29 mouse cellular contexts compared by ENCODE assay signal in genomic region chr19:5992012-5992411, GRCm38 (mm10). TPM values are rescaled to one million over a fixed set of nuclear protein-coding genes. Genes with fewer than 3 reads are reported as not detected.
DNase-seq lines count a peak whose midpoint lies in the region; ATAC-seq and TF ChIP-seq lines count a peak whose summit lies in the region.
"Had no signal": no experiment of that assay in that cellular context is flagged by ENCODE, and none has a peak within 500 bp of the region (broad histone marks: within the 10 kb centered on the region; RNA-seq: fewer than 3 reads in every experiment).

No protein-coding gene starts in this region.

- no peak overlapping the region for H3K9ac ChIP-seq in liver, embryonic 12.5 days
- H3K9ac ChIP-seq in liver, postnatal 0 days (replicated peaks) = no peak overlapping the region
- H3K9ac ChIP-seq: embryonic facial prominence, embryonic 15.5 days; forebrain, embryonic 12.5 days; heart, embryonic 15.5 days; midbrain, embryonic 13.5 days; neural tube, embryonic 13.5 days had no signal

- no peak overlapping the region for H3K4me2 ChIP-seq in liver, embryonic 12.5 days
- no peak overlapping the region for H3K4me2 ChIP-seq in liver, postnatal 0 days (ENCODE audit: low read depth, low read length)
- H3K4me2 ChIP-seq: embryonic facial prominence, embryonic 15.5 days; forebrain, embryonic 12.5 days; heart, embryonic 15.5 days; midbrain, embryonic 13.5 days; neural tube, embryonic 13.5 days had no signal

- H3K36me3 ChIP-seq in liver, embryonic 12.5 days = peaks cover 84% of the 10 kb centered on the region
- H3K36me3 ChIP-seq in liver, postnatal 0 days (replicated peaks; ENCODE audit: insufficient read depth, low read length) = peaks cover 50% of the 10 kb centered on the region
- H3K36me3 ChIP-seq: forebrain, embryonic 12.5 days; heart, embryonic 15.5 days; midbrain, embryonic 13.5 days; neural tube, embryonic 13.5 days had no signal

- no peaks in the 10 kb centered on the region for H3K27me3 ChIP-seq in liver, embryonic 12.5 days (replicated peaks)
- H3K27me3 ChIP-seq in liver, postnatal 0 days (ENCODE audit: insufficient read depth, low read length) = no peaks in the 10 kb centered on the region
- H3K27me3 ChIP-seq: embryonic facial prominence, embryonic 15.5 days; forebrain, embryonic 12.5 days; heart, embryonic 15.5 days; midbrain, embryonic 13.5 days; neural tube, embryonic 13.5 days; Patski had no signal

- TF ChIP-seq EP300 in liver, postnatal 0 days (IDR thresholded peaks at IDR 0.05; ENCODE audit: low read depth) = no peak

- H3K27ac ChIP-seq in liver, embryonic 12.5 days = peak overlapping the region; percentile 42; the same call in 1 of the 2 replicates
- H3K27ac ChIP-seq in embryonic fibroblast, embryonic 13.5 days (ENCODE audit: insufficient read depth, low read length) = peak overlapping the region; percentile 19; the same call in 1 of the 2 replicates
- H3K27ac ChIP-seq in liver, postnatal 0 days (ENCODE audit: low read depth) = peak overlapping the region; percentile 51
- H3K27ac ChIP-seq: embryonic facial prominence, embryonic 15.5 days; forebrain, embryonic 12.5 days; heart, adult 2 months; heart, embryonic 15.5 days; layer of hippocampus, adult 2 months; left cerebral cortex, adult 2 months; macrophage; midbrain, embryonic 13.5 days; neural tube, embryonic 13.5 days had no signal

- TF ChIP-seq POLR2A in embryonic fibroblast, embryonic 13.5 days (IDR thresholded peaks at IDR 0.05; ENCODE audit: low read depth, low read length) = no peak

- 67% methylated on average over 7 of the region's 7 CpGs for WGBS in liver, embryonic 12.5 days (ENCODE audit: insufficient replicate concordance)
- WGBS in liver, postnatal 0 days (ENCODE audit: insufficient replicate concordance) = 63% methylated on average over 7 of the region's 7 CpGs

- TF ChIP-seq CTCF in embryonic fibroblast, embryonic 13.5 days (IDR thresholded peaks at IDR 0.05; ENCODE audit: borderline replicate concordance, insufficient read depth, low read length) = no peak
- TF ChIP-seq CTCF in liver, postnatal 0 days (IDR thresholded peaks at IDR 0.05; ENCODE audit: low read depth) = no peak

- no peak for ATAC-seq in liver, embryonic 12.5 days
- no peak for ATAC-seq in liver, postnatal 0 days
- ATAC-seq: midbrain, embryonic 13.5 days; Patski had no signal

- no peak for DNase-seq in liver
- DNase-seq in liver, postnatal 0 days = no peak
- DNase-seq in lung, postnatal 14 days = no peak
- DNase-seq in adrenal gland, adult 2 months = no peak
- no peak for DNase-seq in layer of hippocampus, adult 9-11 months
- no peak for DNase-seq in right cerebral cortex, postnatal 36 days (ENCODE audit: low spot score in 2 of 2)
- DNase-seq: adrenal gland, postnatal 14 days; B cell, adult 2 months; cerebellum, adult 11 months; cerebellum, postnatal 14 days; heart, adult 2 months; heart, postnatal 4 days; kidney, adult 11 months; kidney, postnatal 14 days; lung, adult 2 months; thymus, postnatal 4 days had no signal

- H3K4me1 ChIP-seq in liver, embryonic 12.5 days = peaks cover 25% of the 10 kb centered on the region
- H3K4me1 ChIP-seq in embryonic fibroblast, embryonic 13.5 days (ENCODE audit: control insufficient read depth, insufficient read depth, low read length) = peaks cover 10% of the 10 kb centered on the region
- H3K4me1 ChIP-seq in liver, postnatal 0 days (ENCODE audit: insufficient read depth) = peaks cover 19% of the 10 kb centered on the region

- H3K9me3 ChIP-seq in liver, embryonic 12.5 days (replicated peaks) = no peaks in the 10 kb centered on the region
- no peaks in the 10 kb centered on the region for H3K9me3 ChIP-seq in liver, postnatal 0 days (ENCODE audit: low read length)
- H3K9me3 ChIP-seq: embryonic facial prominence, embryonic 15.5 days; forebrain, embryonic 12.5 days; heart, embryonic 15.5 days; midbrain, embryonic 13.5 days; neural tube, embryonic 13.5 days had no signal

- no peak overlapping the region for H3K4me3 ChIP-seq in liver, embryonic 12.5 days
- H3K4me3 ChIP-seq in embryonic fibroblast, embryonic 13.5 days (ENCODE audit: insufficient read depth, low read length) = no peak overlapping the region
- H3K4me3 ChIP-seq in liver, postnatal 0 days (ENCODE audit: low read depth, low read length) = no peak overlapping the region
- H3K4me3 ChIP-seq: embryonic facial prominence, embryonic 15.5 days; forebrain, embryonic 12.5 days; heart, adult 2 months; heart, embryonic 15.5 days; layer of hippocampus, adult 2 months; left cerebral cortex, adult 2 months; midbrain, embryonic 13.5 days; neural tube, embryonic 13.5 days had no signal

RNA-seq across cellular contexts. Expression of gene Slc22a20, which starts 6.1 kb away (rescaled TPM):
- not detected in 2 replicates for polyA plus RNA-seq in liver, embryonic 12.5 days (2016; fragmentation: Nextera tagmentation; extraction: Ambion mirVana)
- polyA plus RNA-seq in embryonic fibroblast, embryonic 13.5 days (2011; ENCODE audit: insufficient read length, low read depth, missing spikeins) = not detected in 2 replicates
- polyA plus RNA-seq in liver, postnatal 0 days (2015; fragmentation: Nextera tagmentation; extraction: Ambion mirVana) = 0.09 TPM in 1 of 2 replicates, not detected in the other
- not detected for total RNA-seq in adrenal gland, adult 2 months (2021)
- polyA plus RNA-seq in adrenal gland, adult 2 months (2012; rRNA removed) = not detected in 2 replicates
- total RNA-seq: adrenal gland, postnatal 14 days; gastrocnemius, adult 8-10 months; heart, adult 2 months; heart, postnatal 4 days; layer of hippocampus, adult 2 months; left cerebral cortex, adult 2 months had no signal
- polyA plus RNA-seq: embryonic facial prominence, embryonic 15.5 days; forebrain, embryonic 12.5 days; heart, adult 2 months; heart, embryonic 15.5 days; limb, embryonic 11.5 days; lung, adult 2 months; macrophage; midbrain, embryonic 13.5 days; neural tube, embryonic 13.5 days; Patski had no signal

RNA-seq across cellular contexts. Expression of gene Capn1, which starts 23.7 kb away (rescaled TPM):
- polyA plus RNA-seq in liver, embryonic 12.5 days (2016; fragmentation: Nextera tagmentation; extraction: Ambion mirVana) = 37.7 and 38.5 TPM in 2 replicates
- polyA plus RNA-seq in embryonic fibroblast, embryonic 13.5 days (2011; ENCODE audit: insufficient read length, low read depth, missing spikeins) = 46.5 and 57.1 TPM in 2 replicates
- polyA plus RNA-seq in liver, postnatal 0 days (2015; fragmentation: Nextera tagmentation; extraction: Ambion mirVana) = 6.8 and 7.2 TPM in 2 replicates
- 10 to 100 TPM; 34.9 to 42.1 TPM for total RNA-seq in adrenal gland, adult 2 months (2021)
- polyA plus RNA-seq in adrenal gland, adult 2 months (2012; rRNA removed) = 34.8 and 37.9 TPM in 2 replicates

RNA-seq across cellular contexts. Expression of gene Pola2, which starts 28.0 kb away (rescaled TPM):
- 79.7 and 83.2 TPM in 2 replicates for polyA plus RNA-seq in liver, embryonic 12.5 days (2016; fragmentation: Nextera tagmentation; extraction: Ambion mirVana)
- polyA plus RNA-seq in embryonic fibroblast, embryonic 13.5 days (2011; ENCODE audit: insufficient read length, low read depth, missing spikeins) = 19.7 and 29.7 TPM in 2 replicates
- polyA plus RNA-seq in liver, postnatal 0 days (2015; fragmentation: Nextera tagmentation; extraction: Ambion mirVana) = 19.2 and 21.5 TPM in 2 replicates
- total RNA-seq in adrenal gland, adult 2 months (2021) = 10 to 100 TPM; 15.9 to 20.4 TPM
- polyA plus RNA-seq in adrenal gland, adult 2 months (2012; rRNA removed) = 36.0 and 41.0 TPM in 2 replicates

RNA-seq across cellular contexts. Expression of gene Syvn1, which starts 54.4 kb away (rescaled TPM):
- polyA plus RNA-seq in liver, embryonic 12.5 days (2016; fragmentation: Nextera tagmentation; extraction: Ambion mirVana) = 17.4 and 19.4 TPM in 2 replicates
- 36.8 and 40.3 TPM in 2 replicates for polyA plus RNA-seq in embryonic fibroblast, embryonic 13.5 days (2011; ENCODE audit: insufficient read length, low read depth, missing spikeins)
- 12.4 and 15.4 TPM in 2 replicates for polyA plus RNA-seq in liver, postnatal 0 days (2015; fragmentation: Nextera tagmentation; extraction: Ambion mirVana)
- 10 to 100 TPM; 54.1 to 71.3 TPM for total RNA-seq in adrenal gland, adult 2 months (2021)
- 87.3 and 114 TPM in 2 replicates for polyA plus RNA-seq in adrenal gland, adult 2 months (2012; rRNA removed)
